Mouse (Mus musculus): ENCODE results near the gene Bcar3. TPM values are rescaled to one million over a fixed set of nuclear protein-coding genes. Genes with fewer than 3 reads are reported as not detected.

The Bcar3 gene
- total and polyA plus RNA-seq, 3 experiments: not detected

DNA sequence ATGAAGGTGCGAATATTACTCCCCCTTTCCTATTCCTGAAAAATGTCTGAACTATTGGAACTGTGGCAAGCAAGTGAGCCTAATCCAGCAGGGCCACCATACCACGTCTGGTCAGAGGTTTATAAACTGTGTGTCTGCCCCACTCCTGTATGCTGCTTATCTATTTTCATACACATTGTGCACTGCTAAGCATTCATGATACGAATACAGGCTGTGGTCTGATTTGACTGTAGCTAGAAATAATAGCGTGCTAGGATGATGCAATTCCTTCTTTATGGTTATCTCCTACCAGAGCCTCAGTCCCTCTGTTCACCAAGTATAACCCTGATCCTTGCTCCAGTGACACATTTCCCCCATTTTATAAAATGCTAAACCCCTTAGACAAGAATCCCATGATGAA, 162.2 kb downstream of the Bcar3 start:
- no peak for TF ChIP-seq MAZ (IDR thresholded peaks at IDR 0.05; ENCODE audit: low read depth, low read length)
- TF ChIP-seq ELF1 (IDR thresholded peaks at IDR 0.05; ENCODE audit: low read depth, low read length): no peak
- TF ChIP-seq HCFC1 (IDR thresholded peaks at IDR 0.05; ENCODE audit: low read depth, low read length): no peak
- no peak for TF ChIP-seq BHLHE40 (IDR thresholded peaks at IDR 0.05; ENCODE audit: borderline replicate concordance, low read depth, low read length)
- no peak for TF ChIP-seq EP300 (IDR thresholded peaks at IDR 0.05; ENCODE audit: low read depth in 1 of 2, low read length in 2 of 2)
- TF ChIP-seq GABPA (IDR thresholded peaks at IDR 0.05; ENCODE audit: low read depth, low read length): no peak
- no peak for TF ChIP-seq CTCF (IDR thresholded peaks at IDR 0.05 in 2 of 3, conservative IDR thresholded peaks at IDR 0.05 in 1 of 3; ENCODE audit: control insufficient read depth in 1 of 3, insufficient read depth in 1 of 3, low read depth in 2 of 3, low read length in 3 of 3, poor library complexity in 1 of 3, severe bottlenecking in 1 of 3)
- TF ChIP-seq JUND (IDR thresholded peaks at IDR 0.05; ENCODE audit: low read depth, low read length): no peak
- TF ChIP-seq MAX (IDR thresholded peaks at IDR 0.05; ENCODE audit: low read length): no peak
- TF ChIP-seq MYC (IDR thresholded peaks at IDR 0.05; ENCODE audit: low read depth, low read length): no peak
- TF ChIP-seq MEF2A (IDR thresholded peaks at IDR 0.05; ENCODE audit: extremely low read depth, insufficient replicate concordance, low read depth, low read length, poor library complexity, severe bottlenecking): no peak
- no peak for TF ChIP-seq MAFK (IDR thresholded peaks at IDR 0.05; ENCODE audit: borderline replicate concordance, low read depth, low read length)
- Histone ChIP-seq H3K9me3 (replicated peaks; ENCODE audit: insufficient read depth, low read length) (no peaks in the 10 kb centered on the region), H3K36me3 (ENCODE audit: control insufficient read depth in 1 of 2, insufficient read depth in 2 of 2, low read length in 2 of 2) (no peaks in the 10 kb centered on the region), H3K4me3 (ENCODE audit: control insufficient read depth in 1 of 2, insufficient read depth in 1 of 2, low read depth in 2 of 2, low read length in 2 of 2) (no peak overlapping the region), H3K27ac (ENCODE audit: control insufficient read depth, low read depth, low read length) (no peak overlapping the region), H3K9ac (ENCODE audit: control insufficient read depth, low read depth, low read length, poor library complexity, severe bottlenecking) (no peak overlapping the region), H3K4me1 (ENCODE audit: control insufficient read depth in 1 of 2, insufficient read depth in 2 of 2, low read length in 2 of 2) (no peaks in the 10 kb centered on the region), H3K27me3 (ENCODE audit: control insufficient read depth in 1 of 2, insufficient read depth in 2 of 2, low read length in 2 of 2) (no peaks in the 10 kb centered on the region), H3K79me2 (ENCODE audit: control insufficient read depth, insufficient read depth, low read length, poor library complexity) (no peaks in the 10 kb centered on the region)
- no peak for DNase-seq (ENCODE audit: low read depth, low spot score)

DNA sequence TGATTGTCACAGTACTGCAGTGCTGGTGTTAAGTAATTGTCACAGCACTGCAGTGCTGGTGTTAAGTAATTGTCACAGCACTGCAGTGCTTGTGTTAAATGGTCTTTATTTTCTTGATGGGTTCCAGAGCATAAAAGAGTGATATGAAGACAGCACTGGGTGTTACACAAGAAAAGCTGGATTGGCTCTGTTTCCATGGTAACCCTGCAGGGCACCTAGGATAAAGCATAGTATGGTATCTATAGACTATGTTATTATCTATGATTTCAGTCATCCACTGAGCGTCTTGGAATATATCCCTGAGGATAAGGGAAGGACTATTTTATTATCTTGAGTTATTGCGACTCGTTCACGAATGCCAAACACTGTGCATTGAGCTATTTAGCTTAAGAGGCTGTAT, 162.9 kb downstream of the Bcar3 start:
- H3K27me3 ChIP-seq (ENCODE audit: control insufficient read depth in 1 of 2, insufficient read depth in 2 of 2, low read length in 2 of 2): no peaks in the 10 kb centered on the region
- TF ChIP-seq TBP (IDR thresholded peaks at IDR 0.05; ENCODE audit: low read depth, low read length): no peak
- no peak for TF ChIP-seq NELFE (IDR thresholded peaks at IDR 0.05; ENCODE audit: low read depth, low read length)
- no peak for TF ChIP-seq POLR2A (IDR thresholded peaks at IDR 0.05; ENCODE audit: control insufficient read depth in 1 of 2, insufficient read depth in 1 of 2, low read depth in 1 of 2, low read length in 2 of 2, poor library complexity in 1 of 2)
- TF ChIP-seq POLR2AphosphoS5 (IDR thresholded peaks at IDR 0.05; ENCODE audit: borderline replicate concordance, low read depth, low read length): no peak
- TF ChIP-seq MAZ (IDR thresholded peaks at IDR 0.05; ENCODE audit: low read depth, low read length): no peak
- TF ChIP-seq MXI1 (IDR thresholded peaks at IDR 0.05; ENCODE audit: low read depth, low read length): no peak
- TF ChIP-seq E2F4 (IDR thresholded peaks at IDR 0.05; ENCODE audit: borderline replicate concordance, low read depth, low read length): no peak
- TF ChIP-seq MYB (IDR thresholded peaks at IDR 0.05; ENCODE audit: low read depth, low read length): no peak
- no peak for TF ChIP-seq CHD1 (IDR thresholded peaks at IDR 0.05; ENCODE audit: low read depth, low read length)
- no peak for TF ChIP-seq HCFC1 (IDR thresholded peaks at IDR 0.05; ENCODE audit: low read depth, low read length)
- TF ChIP-seq BHLHE40 (IDR thresholded peaks at IDR 0.05; ENCODE audit: borderline replicate concordance, low read depth, low read length): no peak
- TF ChIP-seq TAL1 (IDR thresholded peaks at IDR 0.05; ENCODE audit: low read length): no peak
- no peak for TF ChIP-seq ZKSCAN1 (IDR thresholded peaks at IDR 0.05; ENCODE audit: low read depth, low read length)
- no peak for TF ChIP-seq ZC3H11A (IDR thresholded peaks at IDR 0.05; ENCODE audit: low read depth, low read length)
- TF ChIP-seq USF1 (IDR thresholded peaks at IDR 0.05; ENCODE audit: low read depth, low read length): no peak
- TF ChIP-seq USF2 (IDR thresholded peaks at IDR 0.05; ENCODE audit: borderline replicate concordance in 1 of 2, insufficient read depth in 1 of 2, low read depth in 1 of 2, low read length in 2 of 2): no peak
- no peak for TF ChIP-seq EP300 (IDR thresholded peaks at IDR 0.05; ENCODE audit: low read depth in 1 of 2, low read length in 2 of 2)
- no peaks in the 10 kb centered on the region for H3K9me3 ChIP-seq (replicated peaks; ENCODE audit: insufficient read depth, low read length)
- no peaks in the 10 kb centered on the region for H3K79me2 ChIP-seq (ENCODE audit: control insufficient read depth, insufficient read depth, low read length, poor library complexity)
- no peaks in the 10 kb centered on the region for H3K4me1 ChIP-seq (ENCODE audit: control insufficient read depth in 1 of 2, insufficient read depth in 2 of 2, low read length in 2 of 2)
- no peak overlapping the region for H3K27ac ChIP-seq (ENCODE audit: control insufficient read depth, low read depth, low read length)
- H3K9ac ChIP-seq (ENCODE audit: control insufficient read depth, low read depth, low read length, poor library complexity, severe bottlenecking): no peak overlapping the region
- H3K4me3 ChIP-seq (ENCODE audit: control insufficient read depth in 1 of 2, insufficient read depth in 1 of 2, low read depth in 2 of 2, low read length in 2 of 2): no peak overlapping the region
- no peak for DNase-seq (ENCODE audit: low read depth, low spot score)
- no peaks in the 10 kb centered on the region for H3K36me3 ChIP-seq (ENCODE audit: control insufficient read depth in 1 of 2, insufficient read depth in 2 of 2, low read length in 2 of 2)

Data from MEL (cell line).